Mouse (Mus musculus) layer of hippocampus, adult 9-10 months (tissue): Measurements from ENCODE around the gene Dpyd.

Source experiments
- DNase-seq: peaks from one replicate; pipeline ENCODE4 v3.0.0; 2022; ENCODE audit warnings: low spot score

Gene Dpyd

GRCm38 (mm10) chr3:118676052-118676777 lies 114.3 kb downstream of the Dpyd start:
- DNase-seq, result no peak

GRCm38 (mm10) chr3:118680803-118681202 lies 118.9 kb downstream of the Dpyd start:
- DNase-seq, result no peak

- no peak for DNase-seq
These were observed 188.3 kb downstream of the Dpyd start for GRCm38 (mm10) chr3:118750269-118750668.

GRCm38 (mm10) chr3:118753623-118754022 lies 191.7 kb downstream of the Dpyd start:
- no peak for DNase-seq

GRCm38 (mm10) chr3:118756099-118756498 lies 194.2 kb downstream of the Dpyd start:
- no peak for DNase-seq

- DNase-seq, result no peak
These were observed 251.0 kb downstream of the Dpyd start for GRCm38 (mm10) chr3:118812885-118813284.

- no peak for DNase-seq
These were observed 288.9 kb downstream of the Dpyd start for GRCm38 (mm10) chr3:118850613-118851527.

GRCm38 (mm10) chr3:118852711-118853110 lies 290.8 kb downstream of the Dpyd start:
- DNase-seq, result no peak

- no peak for DNase-seq
These were observed 293.5 kb downstream of the Dpyd start for GRCm38 (mm10) chr3:118855411-118855810.

- DNase-seq, result no peak
These were observed 307.5 kb downstream of the Dpyd start for GRCm38 (mm10) chr3:118869113-118870107.

GRCm38 (mm10) chr3:118875871-118876270 lies 313.9 kb downstream of the Dpyd start:
- DNase-seq, result no peak

- DNase-seq, result no peak
These were observed 337.1 kb downstream of the Dpyd start for GRCm38 (mm10) chr3:118899036-118899435.

- no peak for DNase-seq
These were observed 429.4 kb downstream of the Dpyd start for GRCm38 (mm10) chr3:118991312-118991711.

- no peak for DNase-seq
These were observed 429.9 kb downstream of the Dpyd start for GRCm38 (mm10) chr3:118991793-118992192.

GRCm38 (mm10) chr3:119021255-119021654 lies 459.3 kb downstream of the Dpyd start:
- DNase-seq, result no peak

GRCm38 (mm10) chr3:119042611-119043010 lies 480.7 kb downstream of the Dpyd start:
- DNase-seq, result no peak

- DNase-seq, result no peak
These were observed 494.2 kb downstream of the Dpyd start for GRCm38 (mm10) chr3:119056144-119056543.

- DNase-seq, result no peak
These were observed 501.3 kb downstream of the Dpyd start for GRCm38 (mm10) chr3:119063214-119063613.

- DNase-seq, result no peak
These were observed 501.7 kb downstream of the Dpyd start for GRCm38 (mm10) chr3:119063642-119064041.

GRCm38 (mm10) chr3:119064746-119065145 lies 502.8 kb downstream of the Dpyd start:
- no peak for DNase-seq

- DNase-seq, result no peak
These were observed 505.3 kb downstream of the Dpyd start for GRCm38 (mm10) chr3:119067221-119067620.

- no peak for DNase-seq
These were observed 524.7 kb downstream of the Dpyd start for GRCm38 (mm10) chr3:119086618-119087017.
